Mouse (Mus musculus) MEL (cell line): ENCODE measurements around the gene Zp3r. TPM values are rescaled to one million over a fixed set of nuclear protein-coding genes. Genes with fewer than 3 reads are reported as not detected.

Experiments
- DNase-seq: peaks from one replicate; pipeline ENCODE4 v3.0.0; 2011; ENCODE audit warnings: low read depth, low spot score
- H3K27ac ChIP-seq: 2 replicates; pipeline ENCODE4 v1.5.1; 2012; ENCODE audit warnings: low read depth, mild to moderate bottlenecking, control low read depth, low read length, moderate library complexity; ENCODE audit not compliant: control insufficient read depth
- H3K27me3 ChIP-seq, 2 experiments: fragments of 150-350 bp in 1 of 2; sonication (generic) in 1 of 2; 2 replicates each; pipeline ENCODE4 v1.6.1; 2012; ENCODE audit warnings: low read length in 2 of 2, mild to moderate bottlenecking in 2 of 2, improper control_type of control experiment in 1 of 2, moderate library complexity in 1 of 2; ENCODE audit not compliant: insufficient read depth in 2 of 2, control insufficient read depth in 1 of 2
- H3K36me3 ChIP-seq, 2 experiments: 2 replicates each; pipeline ENCODE4 v1.6.1; 2012 to 2014; ENCODE audit warnings: low read length in 2 of 2, improper control_type of control experiment in 1 of 2, inconsistent platforms in 1 of 2, mild to moderate bottlenecking in 1 of 2; ENCODE audit not compliant: insufficient read depth in 2 of 2, control insufficient read depth in 1 of 2
- H3K4me1 ChIP-seq, 2 experiments: fragments of 150-350 bp in 1 of 2; sonication (generic) in 1 of 2; 2 replicates each; pipeline ENCODE4 v1.6.1; 2012; ENCODE audit warnings: low read length in 2 of 2, improper control_type of control experiment in 1 of 2, mild to moderate bottlenecking in 1 of 2; ENCODE audit not compliant: insufficient read depth in 2 of 2, control insufficient read depth in 1 of 2
- H3K4me3 ChIP-seq, 2 experiments: fragments of 150-350 bp in 1 of 2; sonication (generic) in 1 of 2; 2 replicates each; pipeline ENCODE4 v1.5.1; 2012; ENCODE audit warnings: low read depth in 2 of 2, low read length in 2 of 2, mild to moderate bottlenecking in 2 of 2, moderate library complexity in 2 of 2, control low read depth in 1 of 2, improper control_type of control experiment in 1 of 2; ENCODE audit not compliant: control insufficient read depth in 1 of 2, insufficient read depth in 1 of 2
- H3K79me2 ChIP-seq: 2 replicates; pipeline ENCODE4 v1.6.1; 2012; ENCODE audit warnings: mild to moderate bottlenecking, low read length, moderate library complexity; ENCODE audit not compliant: control insufficient read depth, poor library complexity, insufficient read depth
- H3K9ac ChIP-seq: 2 replicates; pipeline ENCODE4 v1.6.1; 2012; ENCODE audit warnings: low read depth, mild to moderate bottlenecking, control low read depth, low read length, moderate library complexity; ENCODE audit not compliant: control insufficient read depth, poor library complexity, severe bottlenecking
- H3K9me3 ChIP-seq: fragments of 150-350 bp; sonication (generic); replicated peaks from 2 replicates; pipeline ENCODE4 v1.6.1; 2012; ENCODE audit warnings: mild to moderate bottlenecking, low read length, improper control_type of control experiment, moderate library complexity; ENCODE audit not compliant: insufficient read depth
- BHLHE40 ChIP-seq: IDR thresholded peaks from 2 replicates; pipeline ENCODE4 v1.6.1; 2012; ENCODE audit warnings: low read depth, mild to moderate bottlenecking, inconsistent platforms, low read length, improper control_type of control experiment, borderline replicate concordance
- CHD2 ChIP-seq: IDR thresholded peaks from 2 replicates; pipeline ENCODE4 v1.6.1; 2011; ENCODE audit warnings: low read length, improper control_type of control experiment
- E2F4 ChIP-seq: IDR thresholded peaks from 2 replicates; pipeline ENCODE4 v1.6.1; 2011; ENCODE audit warnings: low read depth, low read length, improper control_type of control experiment, borderline replicate concordance
- ETS1 ChIP-seq: IDR thresholded peaks from 2 replicates; pipeline ENCODE4 v1.6.1; 2012; ENCODE audit warnings: low read depth, mild to moderate bottlenecking, inconsistent platforms, low read length, improper control_type of control experiment, moderate library complexity
- GATA1 ChIP-seq: IDR thresholded peaks from 2 replicates; pipeline ENCODE4 v1.6.1; 2011; ENCODE audit warnings: low read depth, low read length, improper control_type of control experiment
- HCFC1 ChIP-seq: IDR thresholded peaks from 2 replicates; pipeline ENCODE4 v1.6.1; 2012; ENCODE audit warnings: low read depth, mild to moderate bottlenecking, inconsistent platforms, low read length, improper control_type of control experiment, moderate library complexity
- JUND ChIP-seq: IDR thresholded peaks from 2 replicates; pipeline ENCODE4 v1.6.1; 2011; ENCODE audit warnings: low read depth, mild to moderate bottlenecking, improper control_type of control experiment, low read length
- MAX ChIP-seq: IDR thresholded peaks from 2 replicates; pipeline ENCODE4 v1.6.1; 2011; ENCODE audit warnings: low read length, improper control_type of control experiment
- MEF2A ChIP-seq: IDR thresholded peaks from 2 replicates; pipeline ENCODE4 v1.6.1; 2014; ENCODE audit warnings: low read depth, mild to moderate bottlenecking, inconsistent platforms, low read length, improper control_type of control experiment; ENCODE audit not compliant: poor library complexity, insufficient replicate concordance, severe bottlenecking; ENCODE audit errors: extremely low read depth
- MYB ChIP-seq: IDR thresholded peaks from 2 replicates; pipeline ENCODE4 v1.6.1; 2011; ENCODE audit warnings: mild to moderate bottlenecking, low read depth, low read length, improper control_type of control experiment
- NELFE ChIP-seq: IDR thresholded peaks from 2 replicates; pipeline ENCODE4 v1.6.1; 2011; ENCODE audit warnings: low read depth, low read length, improper control_type of control experiment
- POLR2AphosphoS5 ChIP-seq: IDR thresholded peaks from 2 replicates; pipeline ENCODE4 v1.6.1; 2012; ENCODE audit warnings: low read depth, borderline replicate concordance, mild to moderate bottlenecking, inconsistent platforms, low read length, moderate library complexity, mixed read lengths
- RCOR1 ChIP-seq: IDR thresholded peaks from 2 replicates; pipeline ENCODE4 v1.6.1; 2012; ENCODE audit warnings: low read depth, mild to moderate bottlenecking, inconsistent platforms, low read length, improper control_type of control experiment
- SIN3A ChIP-seq: IDR thresholded peaks from 2 replicates; pipeline ENCODE4 v1.6.1; 2012; ENCODE audit warnings: low read length, improper control_type of control experiment, inconsistent platforms
- SMC3 ChIP-seq: IDR thresholded peaks from 2 replicates; pipeline ENCODE4 v1.6.1; 2011; ENCODE audit warnings: low read depth, low read length, improper control_type of control experiment
- TBP ChIP-seq: IDR thresholded peaks from 2 replicates; pipeline ENCODE4 v1.8.0; 2011; ENCODE audit warnings: low read depth, low read length, improper control_type of control experiment
- TCF12 ChIP-seq: IDR thresholded peaks from 2 replicates; pipeline ENCODE4 v1.6.1; 2014; ENCODE audit warnings: low read depth, mild to moderate bottlenecking, inconsistent platforms, low read length, improper control_type of control experiment, moderate library complexity
- USF1 ChIP-seq: IDR thresholded peaks from 2 replicates; pipeline ENCODE4 v1.6.1; 2014; ENCODE audit warnings: low read depth, mild to moderate bottlenecking, inconsistent platforms, low read length, improper control_type of control experiment, moderate library complexity
- ZKSCAN1 ChIP-seq: IDR thresholded peaks from 2 replicates; pipeline ENCODE4 v1.6.1; 2012; ENCODE audit warnings: low read depth, mild to moderate bottlenecking, inconsistent platforms, low read length, improper control_type of control experiment, moderate library complexity
- polyA plus RNA-seq, 2 experiments: library from polyadenylated mRNA; stranded (reverse) in 1 of 2; unstranded in 1 of 2; fragments of >175 nt in 1 of 2; fragments of >200 nt in 1 of 2; gene quantifications; 2 replicates each; pipeline versions ENCODE4 v1.2.1 to v1.2.4; 2012; ENCODE audit warnings: low replicate concordance in 2 of 2, low read depth in 1 of 2; ENCODE audit not compliant: insufficient read length in 2 of 2, insufficient read depth in 1 of 2, missing spikeins in 1 of 2
- total RNA-seq: library from RNA; depleted of rRNA; stranded (reverse); fragments of 300-350 nt; gene quantifications from 2 replicates; pipeline ENCODE4 v1.2.3, GENCODE M21; 2012

Zp3r gene
- total and polyA plus RNA-seq, 3 experiments: not detected

DNA sequence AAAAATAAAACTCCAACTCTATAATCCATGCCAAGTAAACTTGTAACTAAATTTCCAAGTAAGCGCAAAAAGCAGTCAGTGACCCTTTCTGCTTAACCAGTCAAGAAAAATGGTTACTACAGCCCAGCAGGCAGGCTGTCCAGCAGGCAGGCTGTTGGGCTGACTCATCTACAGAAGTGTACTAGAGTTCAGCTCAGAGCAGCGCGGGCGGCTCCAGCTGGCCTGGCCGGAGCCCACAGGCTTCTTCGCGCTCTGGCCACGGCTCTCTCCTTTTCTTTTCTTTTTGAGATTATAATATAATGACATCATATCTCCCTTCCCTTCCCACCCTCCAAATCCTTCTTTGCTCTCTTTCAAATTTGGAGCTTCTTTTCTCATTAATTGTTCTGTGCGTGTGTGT, 40.8 kb downstream of the Zp3r start:
- TF ChIP-seq ZKSCAN1 (no peak), POLR2AphosphoS5 (no peak), MAX (no peak), TCF12 (no peak), TBP (no peak), MEF2A (no peak)
- no peaks in the 10 kb centered on the region for H3K9me3 ChIP-seq
- H3K27ac ChIP-seq: no peak overlapping the region
- H3K79me2 ChIP-seq: no peaks in the 10 kb centered on the region
- H3K36me3 ChIP-seq: no peaks in the 10 kb centered on the region
- no peaks in the 10 kb centered on the region for H3K4me1 ChIP-seq
- peaks cover 3% of the 10 kb centered on the region in 2 experiments; a peak in 3 of 4 replicates for H3K27me3 ChIP-seq
- H3K4me3 ChIP-seq: no peak overlapping the region
- no peak for DNase-seq
- no peak overlapping the region for H3K9ac ChIP-seq

GRCm38 (mm10) chr1:130576389-130576788, 53.0 kb downstream of the Zp3r start:
- Histone ChIP-seq H3K36me3 (no peaks in the 10 kb centered on the region), H3K27me3 (peaks cover 1 to 2% of the 10 kb centered on the region in 2 experiments; a peak in 2 of 4 replicates), H3K4me3 (no peak overlapping the region), H3K4me1 (no peaks in the 10 kb centered on the region), H3K9me3 (no peaks in the 10 kb centered on the region), H3K9ac (no peak overlapping the region), H3K27ac (no peak overlapping the region), H3K79me2 (no peaks in the 10 kb centered on the region)
- no peak for DNase-seq
- no peak for TF ChIP-seq TCF12
- TF ChIP-seq SIN3A: no peak
- TF ChIP-seq MAX: no peak
- no peak for TF ChIP-seq E2F4
- no peak for TF ChIP-seq USF1
- TF ChIP-seq CHD2: no peak
- no peak for TF ChIP-seq GATA1
- no peak for TF ChIP-seq NELFE
- TF ChIP-seq ETS1: no peak
- TF ChIP-seq MYB: no peak
- TF ChIP-seq TBP: no peak
- no peak for TF ChIP-seq JUND
- no peak for TF ChIP-seq HCFC1
- no peak for TF ChIP-seq ZKSCAN1
- TF ChIP-seq BHLHE40: no peak
- TF ChIP-seq RCOR1: no peak
- no peak for TF ChIP-seq SMC3
